Mouse (Mus musculus) c-Kit-negative CD71-positive TER-119-positive erythroid progenitor cells, embryonic 14.5 days (primary cell): Measurements from ENCODE around the gene Edc3.
A peak's percentile ranks its signal among the peaks of the same experiment; 100 is the strongest.

Experiments used
- DNase-seq: peaks from one replicate; pipeline ENCODE4 v3.0.0-alpha.2; 2013; ENCODE audit warnings: low read depth, low spot score

Edc3 gene

GRCm38 (mm10) chr9:57761563-57762551, 53.5 kb downstream of the Edc3 start:
- DNase-seq = no peak

DNA sequence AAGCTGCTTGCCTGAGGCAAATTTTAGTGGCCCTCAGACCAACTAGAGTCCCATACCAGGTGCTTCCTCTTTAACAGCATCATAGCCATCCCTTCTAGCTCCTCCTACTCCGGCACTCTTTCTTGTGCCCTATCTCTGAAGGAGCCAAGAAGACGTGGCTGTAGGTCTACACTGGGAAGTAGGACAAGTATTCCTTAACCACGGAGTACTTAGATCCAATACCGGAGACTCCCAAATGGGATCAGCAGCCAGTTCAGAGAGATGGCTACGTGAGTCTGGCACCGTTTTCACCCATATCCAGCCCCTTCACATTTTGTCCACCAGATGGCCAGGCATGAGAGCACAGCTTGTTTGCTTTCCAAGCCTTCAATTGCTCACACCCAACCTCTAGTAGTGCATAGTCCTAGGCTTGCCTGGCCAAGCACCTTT, 54.2 kb downstream of the Edc3 start:
- DNase-seq = no peak

- no peak for DNase-seq
Measured at GRCm38 (mm10) chr9:57764147-57764973, 56.0 kb downstream of the Edc3 start.

DNA sequence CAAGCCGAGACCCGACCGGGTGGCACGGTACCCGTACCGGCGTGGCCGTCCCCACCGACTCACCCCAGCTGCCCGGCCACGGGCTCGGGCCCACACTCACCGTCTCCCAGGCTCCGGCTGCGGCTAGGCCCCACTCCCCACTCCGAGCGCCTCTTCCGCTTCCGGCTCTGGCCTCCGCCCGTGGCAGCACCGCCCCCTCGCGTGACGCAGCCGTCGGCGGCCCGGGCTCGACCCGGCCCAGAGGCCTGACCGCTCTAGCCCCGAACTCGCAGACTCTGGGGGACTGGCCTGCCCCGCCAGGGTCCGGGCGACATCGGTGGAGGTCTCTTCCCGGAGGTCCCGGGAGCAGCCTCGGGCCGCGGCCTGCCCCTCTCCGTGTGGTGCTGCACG, 56.6 kb downstream of the Edc3 start:
- DNase-seq = peak; percentile 76

- no peak for DNase-seq
Measured at GRCm38 (mm10) chr9:57765364-57766351, 57.3 kb downstream of the Edc3 start, which contains the start of gene Clk3. Clk3 (minus strand) TSS chr9:57765860.

DNA sequence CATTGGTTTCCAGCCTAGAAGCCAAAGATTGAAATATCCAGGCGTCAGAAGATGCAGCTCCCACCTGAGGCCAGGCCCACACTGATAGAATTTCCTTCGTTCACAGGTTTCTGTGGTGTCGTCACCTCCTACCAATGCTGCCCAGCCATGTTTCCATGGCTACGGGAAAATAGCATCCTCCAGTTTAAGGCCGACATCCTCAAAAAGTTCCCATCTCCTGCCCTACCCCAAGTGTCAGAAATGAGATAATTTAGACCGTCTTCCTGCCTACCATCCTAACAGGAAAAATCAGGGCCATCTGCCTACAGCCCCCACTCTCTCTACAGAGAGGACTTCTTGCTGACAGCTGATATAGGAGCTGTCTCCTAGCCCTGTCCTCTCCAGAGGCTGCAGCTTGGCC, 58.1 kb downstream of the Edc3 start:
- no peak for DNase-seq

DNA sequence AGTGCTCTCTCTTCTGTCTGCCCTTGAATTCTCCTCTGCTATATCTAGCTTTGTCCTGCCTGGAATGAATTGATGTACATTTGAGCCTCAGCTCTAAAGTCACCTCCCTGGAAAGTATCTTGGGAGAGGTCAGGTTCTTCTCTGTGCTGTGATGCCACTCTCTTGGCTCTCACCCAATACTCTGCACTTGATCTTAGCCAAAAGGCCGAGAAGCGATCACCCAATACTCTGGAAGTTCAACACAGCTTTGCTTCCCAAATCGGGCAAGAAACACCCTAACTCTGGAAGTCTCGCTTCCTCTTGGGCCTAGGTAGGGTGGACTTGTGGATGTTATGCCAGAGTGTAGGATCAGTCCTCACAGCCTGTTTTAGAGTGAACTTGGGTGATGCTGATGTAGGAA, 58.9 kb downstream of the Edc3 start:
- DNase-seq = no peak

DNA sequence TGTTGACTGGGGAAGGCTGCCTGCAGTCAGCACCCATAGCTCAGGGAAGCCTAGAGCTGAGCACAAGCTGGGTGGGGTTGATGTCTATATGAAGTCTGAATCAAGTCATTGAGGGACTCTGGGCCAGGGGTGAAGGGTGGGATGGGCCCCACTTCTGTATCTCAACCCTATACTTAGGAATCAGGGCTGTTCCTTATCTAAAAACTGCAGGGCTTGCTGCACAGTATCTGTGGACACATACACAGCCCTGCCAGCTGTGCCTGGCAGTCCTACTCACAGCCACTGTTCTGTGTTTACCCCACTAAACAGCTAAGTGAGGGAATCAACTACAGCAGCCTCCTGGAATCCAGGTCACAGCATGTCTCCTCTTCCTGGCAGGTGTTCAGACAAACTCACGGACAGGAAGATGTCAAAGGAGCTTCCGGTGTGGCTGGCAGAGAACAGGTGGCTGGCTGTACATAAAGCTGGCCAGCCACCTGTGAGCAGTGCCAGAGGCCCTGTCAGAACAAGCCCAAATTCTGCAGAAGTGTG, 61.3 kb downstream of the Edc3 start:
- DNase-seq = peak; percentile 78

DNA sequence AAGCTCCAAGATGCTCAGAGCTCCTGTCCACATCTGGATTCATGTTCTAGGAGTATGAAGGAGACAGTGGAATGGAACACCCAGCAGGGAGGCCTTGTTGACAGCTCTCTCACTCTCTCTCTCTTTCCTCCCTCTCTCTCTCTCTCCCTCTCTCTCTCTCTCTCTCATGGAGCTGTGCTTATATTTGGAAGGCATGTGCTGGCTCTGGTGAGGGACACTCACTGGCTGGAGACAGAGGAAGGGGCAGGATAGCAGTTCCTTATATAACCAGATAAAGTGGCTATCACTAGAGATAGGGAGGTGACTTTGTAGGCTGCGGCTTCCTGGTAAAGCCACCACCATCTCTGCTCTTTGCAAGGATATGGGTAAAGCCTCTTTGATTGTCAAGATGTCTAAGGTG, 61.9 kb downstream of the Edc3 start:
- DNase-seq = no peak

DNA sequence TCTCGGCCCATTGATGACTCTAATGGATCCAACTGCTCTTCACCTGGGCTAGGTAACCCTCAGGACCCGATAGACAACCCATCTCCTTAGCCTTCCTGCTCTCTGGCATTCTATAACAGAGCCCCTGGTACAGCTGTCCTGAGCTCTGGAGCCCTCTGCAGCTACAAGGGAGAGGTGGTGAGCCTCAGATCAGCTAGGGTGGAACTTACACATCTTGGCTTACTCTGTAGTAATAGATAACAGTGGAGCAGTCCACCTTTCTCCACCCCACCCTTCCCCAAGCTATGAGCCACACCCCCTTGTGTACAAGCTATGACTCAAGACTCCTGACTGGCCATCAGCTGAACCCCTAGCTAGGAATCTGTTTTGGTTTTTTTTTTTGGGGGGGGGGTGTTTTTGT, 62.5 kb downstream of the Edc3 start:
- no peak for DNase-seq

DNA sequence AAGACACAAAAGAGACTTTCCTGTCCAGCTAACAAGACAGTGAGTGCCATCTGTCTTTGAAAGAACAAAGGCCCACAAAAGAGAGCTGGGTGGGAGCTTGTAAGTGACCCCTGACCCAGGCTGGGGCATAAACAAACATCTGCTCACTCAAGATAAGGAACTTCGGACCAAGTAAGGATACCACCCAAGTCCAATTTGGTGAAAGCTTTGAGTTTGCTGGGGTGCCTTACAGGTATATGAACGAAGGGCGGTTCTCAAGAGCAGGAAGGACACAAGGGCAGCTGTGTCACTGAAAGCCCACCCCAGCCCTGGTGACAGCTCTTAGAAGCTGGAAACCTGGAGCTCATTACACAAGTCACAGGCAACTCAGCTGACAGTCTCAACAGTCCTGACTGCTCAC, 65.4 kb downstream of the Edc3 start:
- DNase-seq = no peak

DNA sequence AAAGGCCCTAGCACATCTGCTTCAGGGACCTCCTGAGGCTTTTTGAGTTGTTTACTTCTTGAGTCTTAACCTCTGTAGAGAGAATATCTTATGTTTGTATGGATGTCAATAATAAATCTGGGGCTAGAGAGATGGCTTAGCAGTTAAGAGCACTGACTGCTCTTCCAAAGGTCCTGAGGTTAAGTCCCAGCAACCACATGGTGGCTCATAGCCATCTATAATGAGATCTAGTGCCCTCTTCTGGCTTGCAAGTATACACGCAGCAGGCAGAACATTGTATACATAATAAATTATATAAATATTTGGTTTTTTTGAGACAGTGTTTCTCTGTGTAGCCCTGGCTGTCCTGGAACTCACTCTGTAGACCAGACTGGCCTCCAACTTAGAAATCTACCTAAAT, 65.8 kb downstream of the Edc3 start:
- no peak for DNase-seq

- no peak for DNase-seq
Measured at GRCm38 (mm10) chr9:57775026-57775425, 66.7 kb downstream of the Edc3 start.

DNA sequence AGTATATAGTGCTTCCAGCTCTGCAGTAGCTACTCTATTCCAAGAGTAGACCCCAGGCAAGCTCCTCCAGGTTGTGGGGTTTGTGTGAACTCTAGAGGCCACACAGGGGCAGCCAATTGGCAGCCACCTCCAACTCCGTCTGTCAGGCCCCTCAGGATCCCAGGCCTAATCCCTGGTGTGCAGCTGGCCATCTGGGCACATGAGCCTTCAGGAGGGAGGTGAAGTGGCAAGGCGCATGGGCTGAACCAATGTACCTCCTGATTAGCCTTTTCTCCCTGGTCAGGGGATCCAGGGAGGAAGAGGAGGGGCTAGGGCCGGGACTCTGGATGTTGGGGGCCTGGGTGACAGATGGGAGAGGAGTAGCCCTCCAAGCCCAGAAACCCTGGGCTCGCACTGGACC, 67.4 kb downstream of the Edc3 start:
- no peak for DNase-seq

- DNase-seq = no peak
Measured at GRCm38 (mm10) chr9:57782656-57783055, 74.3 kb downstream of the Edc3 start.

DNA sequence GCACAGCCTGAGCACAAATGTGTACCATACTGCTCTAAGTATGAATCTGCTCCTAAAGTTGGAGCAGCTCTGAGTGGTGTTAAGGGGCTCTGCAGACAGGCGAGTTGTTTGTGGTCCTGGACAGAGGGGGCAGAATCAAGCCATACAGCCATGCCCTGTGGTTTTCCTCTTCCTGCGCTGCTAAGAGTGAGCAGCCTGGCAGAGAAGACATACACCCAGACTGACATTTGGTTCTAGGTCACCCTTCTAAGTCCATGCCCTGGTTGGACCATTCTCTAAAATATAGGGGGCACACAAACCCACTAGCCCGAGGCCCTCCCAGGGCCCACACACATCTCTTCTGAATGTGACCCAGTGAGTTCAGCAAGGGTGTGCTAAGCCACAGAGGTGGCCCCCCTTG, 81.4 kb downstream of the Edc3 start:
- no peak for DNase-seq

GRCm38 (mm10) chr9:57797456-57797855, 89.1 kb downstream of the Edc3 start:
- no peak for DNase-seq

DNA sequence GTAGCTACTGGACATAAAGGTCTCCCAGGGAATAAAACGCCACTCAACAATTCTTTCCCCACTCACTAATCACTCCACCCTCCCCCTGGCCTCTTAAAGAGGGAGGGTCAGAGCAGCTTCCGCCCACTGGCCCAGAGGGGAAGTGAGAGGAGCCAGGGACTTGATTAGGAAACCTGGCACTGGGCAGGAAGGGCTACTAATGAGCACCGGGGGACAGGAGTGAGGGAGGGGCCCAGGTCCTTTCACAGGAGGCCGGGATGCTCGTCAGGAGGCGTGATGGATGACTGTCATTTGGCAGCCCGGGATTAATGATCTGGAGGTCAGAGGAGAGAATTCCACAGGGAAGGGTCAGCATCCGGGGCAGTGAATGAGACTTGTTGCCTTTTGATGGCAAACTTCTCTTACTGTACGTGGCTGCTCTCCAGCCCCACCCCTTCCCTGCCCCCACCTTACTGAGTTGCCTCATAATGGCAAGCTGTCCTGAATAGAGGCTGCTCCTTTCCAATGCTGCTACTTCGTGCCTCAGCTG, 90.4 kb downstream of the Edc3 start:
- DNase-seq = no peak

DNA sequence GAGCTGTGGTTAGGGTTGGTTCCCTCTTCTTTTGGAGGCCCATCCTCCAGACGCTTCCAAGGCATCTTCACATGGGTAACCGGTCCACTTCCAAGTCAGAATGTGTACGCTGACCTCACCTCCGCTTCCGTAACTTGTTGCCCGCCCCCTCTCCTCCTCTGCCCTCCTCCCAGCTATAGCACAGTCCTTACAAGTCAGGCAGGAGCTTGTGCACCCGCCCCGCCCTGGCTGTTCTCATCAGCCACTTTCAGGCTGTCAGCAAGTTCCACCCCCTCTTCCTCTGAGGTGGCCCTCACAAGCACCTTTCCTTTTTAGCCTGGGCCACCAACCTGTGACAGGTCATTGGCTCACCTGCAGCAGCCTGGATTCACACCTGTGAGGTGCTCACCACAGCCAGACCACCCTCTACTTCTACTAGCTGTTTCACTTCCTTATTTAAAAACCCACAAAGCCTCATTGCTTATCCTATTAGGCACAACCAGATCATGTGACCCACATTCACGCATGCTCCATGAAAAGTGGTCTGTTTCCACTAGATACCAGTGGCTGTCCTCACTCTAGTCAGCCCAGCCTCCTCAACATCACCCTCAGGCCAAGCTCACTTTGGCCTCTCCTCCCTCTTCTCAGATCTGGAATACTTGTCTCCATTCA, 92.1 kb downstream of the Edc3 start:
- peak; percentile 24 for DNase-seq
